ENCODE assay signal across 29 mouse cellular contexts in genomic region chr6:134129848-134130247, GRCm38 (mm10).
DNase-seq lines count a peak whose midpoint lies in the region; ATAC-seq and TF ChIP-seq lines count a peak whose summit lies in the region.
"Had no signal": no experiment of that assay in that cellular context is flagged by ENCODE, and none has a peak within 500 bp of the region (broad histone marks: within the 10 kb centered on the region; RNA-seq: fewer than 3 reads in every experiment).

No protein-coding gene starts in this region.

- TF ChIP-seq CTCF in intestine, postnatal 0 days (IDR thresholded peaks at IDR 0.05; ENCODE audit: low read depth): no peak

- no peaks in the 10 kb centered on the region for H3K9me3 ChIP-seq in intestine, postnatal 0 days (ENCODE audit: control insufficient read depth)
- no peaks in the 10 kb centered on the region for H3K9me3 ChIP-seq in intestine, embryonic 15.5 days
- no peaks in the 10 kb centered on the region; the same call in 1 of the 2 replicates for H3K9me3 ChIP-seq in lung, embryonic 16.5 days (ENCODE audit: control insufficient read depth, low read length)
- H3K9me3 ChIP-seq: embryonic facial prominence, embryonic 15.5 days; forebrain, embryonic 13.5 days; hindbrain, embryonic 15.5 days; neural tube, embryonic 13.5 days had no signal

- H3K36me3 ChIP-seq in intestine, postnatal 0 days (ENCODE audit: control insufficient read depth, insufficient read depth): peaks cover 14% of the 10 kb centered on the region; the same call in 1 of the 2 replicates
- H3K36me3 ChIP-seq in intestine, embryonic 15.5 days: no peaks in the 10 kb centered on the region
- peaks cover 9% of the 10 kb centered on the region; the same call in 1 of the 2 replicates for H3K36me3 ChIP-seq in lung, embryonic 16.5 days (ENCODE audit: control insufficient read depth, insufficient read depth, low read length)
- H3K36me3 ChIP-seq: hindbrain, embryonic 15.5 days had no signal

- no peaks in the 10 kb centered on the region for H3K4me1 ChIP-seq in intestine, postnatal 0 days (replicated peaks; ENCODE audit: control insufficient read depth, insufficient read depth, low read length)
- no peaks in the 10 kb centered on the region for H3K4me1 ChIP-seq in intestine, embryonic 15.5 days (replicated peaks)
- peaks cover 9% of the 10 kb centered on the region; the same call in 1 of the 2 replicates for H3K4me1 ChIP-seq in lung, embryonic 16.5 days (replicated peaks; ENCODE audit: control insufficient read depth, insufficient read depth, low read length)
- H3K4me1 ChIP-seq: embryonic facial prominence, embryonic 10.5 days; embryonic facial prominence, embryonic 15.5 days; hindbrain, embryonic 10.5 days had no signal

- H3K27ac ChIP-seq in intestine, postnatal 0 days (ENCODE audit: low read depth, low read length): no peak overlapping the region
- H3K27ac ChIP-seq in intestine, embryonic 15.5 days: no peak overlapping the region
- no peak overlapping the region for H3K27ac ChIP-seq in lung, embryonic 16.5 days (ENCODE audit: low read length)
- H3K27ac ChIP-seq: embryonic facial prominence, embryonic 10.5 days; embryonic facial prominence, embryonic 15.5 days; forebrain, embryonic 13.5 days; hindbrain, embryonic 10.5 days; hindbrain, embryonic 15.5 days; layer of hippocampus, adult 2 months; neural tube, embryonic 13.5 days had no signal

- no peak overlapping the region for H3K9ac ChIP-seq in intestine, postnatal 0 days (ENCODE audit: low read depth, low read length)
- no peak overlapping the region for H3K9ac ChIP-seq in intestine, embryonic 15.5 days
- no peak overlapping the region for H3K9ac ChIP-seq in lung, embryonic 16.5 days (ENCODE audit: low read length)
- H3K9ac ChIP-seq: embryonic facial prominence, embryonic 15.5 days; forebrain, embryonic 13.5 days; hindbrain, embryonic 15.5 days; neural tube, embryonic 13.5 days had no signal

- H3K4me2 ChIP-seq in intestine, postnatal 0 days (replicated peaks; ENCODE audit: low read depth): no peak overlapping the region
- no peak overlapping the region for H3K4me2 ChIP-seq in intestine, embryonic 15.5 days (replicated peaks)
- no peak overlapping the region for H3K4me2 ChIP-seq in lung, embryonic 16.5 days (ENCODE audit: low read depth, low read length)
- H3K4me2 ChIP-seq: embryonic facial prominence, embryonic 15.5 days; forebrain, embryonic 13.5 days; hindbrain, embryonic 15.5 days; midbrain, embryonic 11.5 days; neural tube, embryonic 13.5 days had no signal

- 75% methylated on average over 7 of the region's 7 CpGs for WGBS in intestine, postnatal 0 days
- 85% methylated on average over 7 of the region's 7 CpGs for WGBS in intestine, embryonic 15.5 days
- WGBS in lung, embryonic 16.5 days: 61% methylated on average over 7 of the region's 7 CpGs

- ATAC-seq in intestine, postnatal 0 days: peak; percentile 38; the same call in 1 of the 2 replicates
- no peak for ATAC-seq in intestine, embryonic 15.5 days
- ATAC-seq in lung, embryonic 16.5 days (ENCODE audit: low read depth): peak; percentile 84
- ATAC-seq: forebrain, embryonic 13.5 days; inflammation-experienced regulatory T-cells, adult 6 months had no signal

- peak; percentile 74 for DNase-seq in fat pad, adult 2 months (ENCODE audit: extremely low read depth, low read depth, low spot score)
- peak; percentile 21 to 57 for DNase-seq in lung, postnatal 4 days
- DNase-seq in T-cell, adult 2 months (ENCODE audit: low spot score): no peak
- no peak for DNase-seq in natural killer cell, adult 2 months (ENCODE audit: low spot score in 2 of 2)
- DNase-seq in adrenal gland, adult 8-10 months: no peak
- DNase-seq: adrenal gland, postnatal 14 days; cerebellum, adult 18-20 months; cerebellum, postnatal 25 days; gastrocnemius, postnatal 10 days; heart, postnatal 14 days; kidney, adult 2 months; kidney, postnatal 36 days; layer of hippocampus, postnatal 36 days; liver; right cerebral cortex, postnatal 4 days; thymus, adult 2 months had no signal

- H3K4me3 ChIP-seq in intestine, postnatal 0 days (ENCODE audit: low read depth, low read length): no peak overlapping the region
- no peak overlapping the region for H3K4me3 ChIP-seq in intestine, embryonic 15.5 days (replicated peaks)
- H3K4me3 ChIP-seq in lung, embryonic 16.5 days (ENCODE audit: low read length): no peak overlapping the region
- H3K4me3 ChIP-seq: embryonic facial prominence, embryonic 10.5 days; embryonic facial prominence, embryonic 15.5 days; forebrain, embryonic 13.5 days; hindbrain, embryonic 10.5 days; hindbrain, embryonic 15.5 days; layer of hippocampus, adult 2 months; myocyte; neural tube, embryonic 13.5 days had no signal

- H3K27me3 ChIP-seq in intestine, postnatal 0 days (replicated peaks; ENCODE audit: control insufficient read depth, insufficient read depth, low read length): no peaks in the 10 kb centered on the region
- H3K27me3 ChIP-seq in intestine, embryonic 15.5 days (replicated peaks): no peaks in the 10 kb centered on the region
- no peaks in the 10 kb centered on the region for H3K27me3 ChIP-seq in lung, embryonic 16.5 days (ENCODE audit: control insufficient read depth, insufficient read depth, low read depth, low read length)
- H3K27me3 ChIP-seq: embryonic facial prominence, embryonic 15.5 days; forebrain, embryonic 13.5 days; hindbrain, embryonic 15.5 days; neural tube, embryonic 13.5 days had no signal

Comparison
In these comparisons a context has a peak if more than half of its experiments do, and no peak if none do; other contexts are left out.
1. DNase-seq: peak in fat pad, adult 2 months (single experiment) and lung, postnatal 4 days (2 of 2); none in T-cell, adult 2 months (single experiment), natural killer cell, adult 2 months (0 of 2) and adrenal gland, adult 8-10 months (single experiment).